Mouse (Mus musculus) limb, embryonic 12.5 days (tissue): ENCODE data around the gene Gck. TPM values are rescaled to one million over a fixed set of nuclear protein-coding genes. Genes with fewer than 3 reads are reported as not detected.
A peak's percentile ranks its signal among the peaks of the same experiment; 100 is the strongest.

Source experiments
- ATAC-seq: fragments of 200-750 bp; cut with Nextera tagmentation; 2 replicates; pipeline ENCODE4 v1.8.0; 2017; ENCODE audit warnings: low read depth, moderate TSS enrichment; ENCODE audit not compliant: insufficient number of reproducible peaks, insufficient read depth, low FRiP score, low TSS enrichment
- H3K27ac ChIP-seq: fragments of 300-500 bp; sonication (generic); 2 replicates; pipeline ENCODE4 v1.5.1; 2016; ENCODE audit warnings: mild to moderate bottlenecking, moderate library complexity
- H3K27me3 ChIP-seq: fragments of 300-500 bp; sonication (generic); 2 replicates; pipeline ENCODE4 v1.6.1; 2016; ENCODE audit warnings: mild to moderate bottlenecking, moderate library complexity
- H3K36me3 ChIP-seq: fragments of 300-500 bp; sonication (generic); 2 replicates; pipeline ENCODE4 v1.6.1; 2016; ENCODE audit warnings: mild to moderate bottlenecking, moderate library complexity
- H3K4me1 ChIP-seq: fragments of 300-500 bp; sonication (generic); replicated peaks from 2 replicates; pipeline ENCODE4 v1.6.1; 2016
- H3K4me2 ChIP-seq: fragments of 300-500 bp; sonication (generic); 2 replicates; pipeline ENCODE4 v1.6.1; 2016; ENCODE audit warnings: mild to moderate bottlenecking, moderate library complexity
- H3K4me3 ChIP-seq: fragments of 300-500 bp; sonication (generic); replicated peaks from 2 replicates; pipeline ENCODE4 v1.5.1; 2016; ENCODE audit warnings: mild to moderate bottlenecking
- H3K9ac ChIP-seq: fragments of 300-500 bp; sonication (generic); replicated peaks from 2 replicates; pipeline ENCODE4 v1.6.1; 2016; ENCODE audit warnings: mild to moderate bottlenecking, moderate library complexity
- H3K9me3 ChIP-seq: fragments of 300-500 bp; sonication (generic); 2 replicates; pipeline ENCODE4 v1.6.1; 2016; ENCODE audit warnings: mild to moderate bottlenecking, moderate library complexity
- WGBS: fragments of 180-500 bp; shearing (Covaris S2); methylation state at CpG from one replicate; pipeline ENCODE4 v1.1.7; 2016; 5-methylcytosine and 5-hydroxymethylcytosine counted together
- polyA plus RNA-seq: library from polyadenylated mRNA; unstranded; fragments of >200 nt; fragmentation: Nextera tagmentation; extraction: Ambion mirVana; gene quantifications from 2 replicates; pipeline ENCODE4 v1.2.1, GENCODE M21; 2016

Gene Gck
- 0.78 and 0.90 TPM in 2 replicates for polyA plus RNA-seq

- peak within 1 kb of the TSS; percentile 60; the same call in 1 of the 2 replicates for H3K27ac ChIP-seq
- H3K9me3 ChIP-seq, result no peaks in the 10 kb centered on the region
- no peaks in the 10 kb centered on the region for H3K27me3 ChIP-seq
- no peak for ATAC-seq
- 65% methylated on average over 8 of the region's 8 CpGs for WGBS
- H3K4me3 ChIP-seq, result no peak within 1 kb of the TSS
- no peak within 1 kb of the TSS for H3K4me2 ChIP-seq
- H3K9ac ChIP-seq, result 0 out of 2 replicates have a peak within 1 kb of the TSS, but pooled peaks have one; percentile 27
- peaks cover 18% of the 10 kb centered on the region for H3K4me1 ChIP-seq
- no peaks in the 10 kb centered on the region for H3K36me3 ChIP-seq
These were observed at the start of gene Gck for GRCm38 (mm10) chr11:5949586-5950352. TSS of gene Gck (minus strand) at chr11:5950081.

GRCm38 (mm10) chr11:5998472-5998871, 48.6 kb upstream of the Gck start:
- Histone ChIP-seq H3K9me3 (no peaks in the 10 kb centered on the region), H3K4me2 (no peak overlapping the region), H3K27ac (no peak overlapping the region), H3K4me1 (peaks cover 19% of the 10 kb centered on the region), H3K36me3 (no peaks in the 10 kb centered on the region), H3K27me3 (no peaks in the 10 kb centered on the region; the same call in 1 of the 2 replicates), H3K4me3 (no peak overlapping the region), H3K9ac (no peak overlapping the region)
- ATAC-seq, result no peak
- WGBS, result 94% methylated on average over 2 of the region's 2 CpGs

- WGBS, result 16% methylated on average over 8 of the region's 8 CpGs
- Histone ChIP-seq H3K27ac (no peak overlapping the region), H3K36me3 (no peaks in the 10 kb centered on the region), H3K27me3 (no peaks in the 10 kb centered on the region), H3K4me3 (no peak overlapping the region), H3K9me3 (no peaks in the 10 kb centered on the region), H3K4me1 (peaks cover 16% of the 10 kb centered on the region), H3K4me2 (no peak overlapping the region), H3K9ac (no peak overlapping the region)
- no peak for ATAC-seq
These were observed 46.1 kb upstream of the Gck start for GRCm38 (mm10) chr11:5995989-5996388.

- no peak for ATAC-seq
- Histone ChIP-seq H3K36me3 (no peaks in the 10 kb centered on the region), H3K9ac (no peak overlapping the region), H3K9me3 (no peaks in the 10 kb centered on the region), H3K27me3 (peaks cover 4% of the 10 kb centered on the region; the same call in 1 of the 2 replicates), H3K27ac (no peak overlapping the region), H3K4me3 (no peak overlapping the region), H3K4me1 (peaks cover 4% of the 10 kb centered on the region), H3K4me2 (no peak overlapping the region)
- WGBS, result 81% methylated on average over 3 of the region's 3 CpGs
These were observed 45.0 kb upstream of the Gck start for GRCm38 (mm10) chr11:5994880-5995279.

- H3K27ac ChIP-seq, result no peak overlapping the region
- peaks cover 4% of the 10 kb centered on the region; the same call in 1 of the 2 replicates for H3K27me3 ChIP-seq
- no peak overlapping the region for H3K4me2 ChIP-seq
- WGBS, result 92% methylated on average over 5 of the region's 5 CpGs
- no peak overlapping the region for H3K4me3 ChIP-seq
- no peaks in the 10 kb centered on the region for H3K36me3 ChIP-seq
- H3K9me3 ChIP-seq, result no peaks in the 10 kb centered on the region
- H3K4me1 ChIP-seq, result no peaks in the 10 kb centered on the region
- H3K9ac ChIP-seq, result no peak overlapping the region
- ATAC-seq, result no peak
These were observed 44.3 kb upstream of the Gck start for GRCm38 (mm10) chr11:5994212-5994611.

- peaks cover 7% of the 10 kb centered on the region; the same call in 1 of the 2 replicates for H3K27me3 ChIP-seq
- 39% methylated on average over 4 of the region's 4 CpGs for WGBS
- no peaks in the 10 kb centered on the region for H3K36me3 ChIP-seq
- no peak overlapping the region for H3K4me3 ChIP-seq
- no peak overlapping the region for H3K9ac ChIP-seq
- no peak overlapping the region for H3K4me2 ChIP-seq
- no peaks in the 10 kb centered on the region for H3K9me3 ChIP-seq
- ATAC-seq, result no peak
- no peaks in the 10 kb centered on the region for H3K4me1 ChIP-seq
- no peak overlapping the region for H3K27ac ChIP-seq
These were observed 41.0 kb upstream of the Gck start for GRCm38 (mm10) chr11:5990910-5991309.

GRCm38 (mm10) chr11:5989954-5990593, 40.2 kb upstream of the Gck start:
- no peaks in the 10 kb centered on the region for H3K36me3 ChIP-seq
- H3K27me3 ChIP-seq, result peaks cover 7% of the 10 kb centered on the region; the same call in 1 of the 2 replicates
- no peak overlapping the region for H3K9ac ChIP-seq
- H3K27ac ChIP-seq, result no peak overlapping the region
- H3K4me2 ChIP-seq, result no peak overlapping the region
- no peak overlapping the region for H3K4me3 ChIP-seq
- no peak for ATAC-seq
- no peaks in the 10 kb centered on the region for H3K9me3 ChIP-seq
- H3K4me1 ChIP-seq, result no peaks in the 10 kb centered on the region
- WGBS, result 85% methylated on average over 16 of the region's 16 CpGs

GRCm38 (mm10) chr11:5988126-5988525, 38.2 kb upstream of the Gck start:
- H3K27ac ChIP-seq, result no peak overlapping the region
- no peak overlapping the region for H3K9ac ChIP-seq
- H3K4me2 ChIP-seq, result no peak overlapping the region
- 79% methylated on average over 10 of the region's 10 CpGs for WGBS
- no peaks in the 10 kb centered on the region for H3K36me3 ChIP-seq
- no peak for ATAC-seq
- no peaks in the 10 kb centered on the region for H3K4me1 ChIP-seq
- no peaks in the 10 kb centered on the region for H3K9me3 ChIP-seq
- H3K27me3 ChIP-seq, result peaks cover 7% of the 10 kb centered on the region; the same call in 1 of the 2 replicates
- H3K4me3 ChIP-seq, result no peak overlapping the region

- no peak overlapping the region for H3K27ac ChIP-seq
- 0 out of 2 replicates have a peak, but pooled peaks cover 3% of the 10 kb centered on the region for H3K27me3 ChIP-seq
- 87% methylated on average over 5 of the region's 5 CpGs for WGBS
- H3K9me3 ChIP-seq, result no peaks in the 10 kb centered on the region
- no peak for ATAC-seq
- no peaks in the 10 kb centered on the region for H3K36me3 ChIP-seq
- no peak overlapping the region for H3K9ac ChIP-seq
- H3K4me2 ChIP-seq, result no peak overlapping the region
- no peak overlapping the region for H3K4me3 ChIP-seq
- H3K4me1 ChIP-seq, result no peaks in the 10 kb centered on the region
These were observed 33.7 kb upstream of the Gck start for GRCm38 (mm10) chr11:5983629-5984028.

GRCm38 (mm10) chr11:5981323-5981722, 31.4 kb upstream of the Gck start:
- no peaks in the 10 kb centered on the region for H3K9me3 ChIP-seq
- 85% methylated on average over 7 of the region's 7 CpGs for WGBS
- H3K9ac ChIP-seq, result no peak overlapping the region
- H3K4me3 ChIP-seq, result no peak overlapping the region
- H3K36me3 ChIP-seq, result no peaks in the 10 kb centered on the region
- H3K27me3 ChIP-seq, result no peaks in the 10 kb centered on the region
- H3K4me1 ChIP-seq, result peaks cover 2% of the 10 kb centered on the region; the same call in 1 of the 2 replicates
- ATAC-seq, result no peak
- H3K4me2 ChIP-seq, result no peak overlapping the region
- H3K27ac ChIP-seq, result no peak overlapping the region

- 69% methylated on average over 8 of the region's 8 CpGs for WGBS
- no peak overlapping the region for H3K4me3 ChIP-seq
- H3K4me2 ChIP-seq, result no peak overlapping the region
- H3K4me1 ChIP-seq, result peaks cover 8% of the 10 kb centered on the region; the same call in 1 of the 2 replicates
- no peak overlapping the region for H3K27ac ChIP-seq
- H3K27me3 ChIP-seq, result no peaks in the 10 kb centered on the region
- ATAC-seq, result no peak
- no peaks in the 10 kb centered on the region for H3K36me3 ChIP-seq
- H3K9me3 ChIP-seq, result no peaks in the 10 kb centered on the region
- H3K9ac ChIP-seq, result no peak overlapping the region
These were observed 30.7 kb upstream of the Gck start for GRCm38 (mm10) chr11:5980561-5980960.
